Mouse (Mus musculus) heart, postnatal 0 days (tissue): ENCODE measurements around the gene Ildr2.

Experiments used
- CTCF ChIP-seq: IDR thresholded peaks from 2 replicates; pipeline ENCODE4 v1.5.1; 2016; ENCODE audit warnings: antibody characterized with exemption, control low read depth, low read depth
- EP300 ChIP-seq: IDR thresholded peaks from 2 replicates; pipeline ENCODE4 v1.6.1; 2016; ENCODE audit warnings: antibody characterized with exemption, low read depth

DNA sequence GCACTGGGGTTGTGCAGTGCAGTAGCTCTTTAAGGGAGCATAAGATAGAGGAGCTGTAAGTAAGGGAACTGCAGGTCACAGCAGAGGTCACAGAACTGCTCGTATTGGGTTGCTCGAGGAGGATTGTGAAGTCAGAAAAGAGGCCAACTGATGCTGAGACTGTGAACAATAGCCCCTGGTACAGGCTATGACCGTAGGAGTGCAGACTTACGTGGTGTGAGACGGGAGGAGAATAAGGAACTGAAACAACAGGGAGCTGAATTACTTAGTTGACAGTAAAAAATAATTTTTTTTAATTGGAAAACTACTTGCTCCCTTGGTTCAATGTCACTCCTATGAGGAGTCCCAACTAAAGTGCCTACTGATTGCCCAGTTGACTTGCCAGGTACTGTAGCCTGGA, 49.8 kb upstream of the Ildr2 start:
- TF ChIP-seq EP300 (no peak), CTCF (no peak)
